Mouse (Mus musculus) liver, embryonic 13.5 days (tissue): ENCODE measurements at regions not wholly inside any gene's neighbourhood (a gene's known extent, or its start where the extent isn't known, plus 50 kb on each side); places are given as distances from the start of the nearest gene placed in this dataset.

Experiments
- ATAC-seq: fragments of 200-750 bp; cut with Nextera tagmentation; 2 replicates; pipeline ENCODE4 v1.8.0; 2017; ENCODE audit warnings: low read depth, mild to moderate bottlenecking, moderate number of reproducible peaks, moderate library complexity
- DNase-seq: peaks from one replicate; pipeline ENCODE4 v3.0.0; 2022
- H3K27ac ChIP-seq: fragments of 300-500 bp; sonication (generic); 2 replicates; pipeline ENCODE4 v1.5.1; 2015; ENCODE audit warnings: moderate library complexity, mild to moderate bottlenecking, inconsistent platforms
- H3K27me3 ChIP-seq: fragments of 300-500 bp; sonication (generic); 2 replicates; pipeline ENCODE4 v1.6.1; 2015; ENCODE audit warnings: mild to moderate bottlenecking, inconsistent platforms
- H3K36me3 ChIP-seq: fragments of 300-500 bp; sonication (generic); 2 replicates; pipeline ENCODE4 v1.6.1; 2015; ENCODE audit warnings: mild to moderate bottlenecking, inconsistent platforms
- H3K4me1 ChIP-seq: fragments of 300-500 bp; sonication (generic); replicated peaks from 2 replicates; pipeline ENCODE4 v1.6.1; 2015; ENCODE audit warnings: inconsistent platforms
- H3K4me2 ChIP-seq: fragments of 300-500 bp; sonication (generic); 2 replicates; pipeline ENCODE4 v1.6.1; 2015; ENCODE audit warnings: inconsistent platforms, mild to moderate bottlenecking, moderate library complexity
- H3K4me3 ChIP-seq: fragments of 300-500 bp; sonication (generic); replicated peaks from 2 replicates; pipeline ENCODE4 v1.5.1; 2015; ENCODE audit warnings: mild to moderate bottlenecking, inconsistent platforms
- H3K9ac ChIP-seq: fragments of 300-500 bp; sonication (generic); 2 replicates; pipeline ENCODE4 v1.6.1; 2015; ENCODE audit warnings: mild to moderate bottlenecking, inconsistent platforms
- H3K9me3 ChIP-seq: fragments of 300-500 bp; sonication (generic); replicated peaks from 2 replicates; pipeline ENCODE4 v1.6.1; 2016; ENCODE audit warnings: inconsistent platforms
- WGBS: fragments of 180-500 bp; shearing (Covaris S2); methylation state at CpG from one replicate; pipeline ENCODE4 v1.1.7; 2015; ENCODE audit not compliant: insufficient replicate concordance; 5-methylcytosine and 5-hydroxymethylcytosine counted together

- Histone ChIP-seq H3K27ac (peak overlapping the region; percentile 55; the same call in 1 of the 2 replicates), H3K27me3 (no peaks in the 10 kb centered on the region; the same call in 1 of the 2 replicates), H3K4me2 (peak overlapping the region; percentile 53), H3K36me3 (no peaks in the 10 kb centered on the region), H3K9ac (peak overlapping the region; percentile 58), H3K4me1 (peaks cover 42% of the 10 kb centered on the region), H3K9me3 (no peaks in the 10 kb centered on the region), H3K4me3 (peak overlapping the region; percentile 33; the same call in 1 of the 2 replicates)
- ATAC-seq (peak; percentile 72), DNase-seq (peak; percentile 70)
- 4% methylated on average over 6 of the region's 6 CpGs for WGBS
Observed at GRCm38 (mm10) chr6:70714239-70714638, 77.8 kb downstream of the Rpia start.

- Histone ChIP-seq H3K4me3 (no peak overlapping the region), H3K4me2 (no peak overlapping the region), H3K36me3 (no peaks in the 10 kb centered on the region), H3K27ac (0 out of 2 replicates have a peak overlapping the region, but pooled peaks have one; percentile 37), H3K4me1 (peaks cover 46% of the 10 kb centered on the region), H3K9ac (no peak overlapping the region), H3K9me3 (no peaks in the 10 kb centered on the region), H3K27me3 (no peaks in the 10 kb centered on the region)
- DNase-seq (no peak), ATAC-seq (no peak)
- 67% methylated on average over 6 of the region's 6 CpGs for WGBS
Observed at GRCm38 (mm10) chr6:70713665-70714064, 78.4 kb downstream of the Rpia start.

- H3K9ac ChIP-seq, result no peak overlapping the region
- H3K27ac ChIP-seq, result no peak overlapping the region
- no peak for ATAC-seq
- H3K9me3 ChIP-seq, result no peaks in the 10 kb centered on the region
- no peak overlapping the region for H3K4me3 ChIP-seq
- no peaks in the 10 kb centered on the region for H3K36me3 ChIP-seq
- no peaks in the 10 kb centered on the region for H3K27me3 ChIP-seq
- DNase-seq, result no peak
- no peak overlapping the region for H3K4me2 ChIP-seq
- peaks cover 46% of the 10 kb centered on the region for H3K4me1 ChIP-seq
- 28% methylated on average over 7 of the region's 7 CpGs for WGBS
Observed at GRCm38 (mm10) chr6:70713118-70713517, 78.9 kb downstream of the Rpia start.

GRCm38 (mm10) chr6:70709338-70710055, 82.5 kb downstream of the Rpia start:
- H3K9me3 ChIP-seq, result no peaks in the 10 kb centered on the region
- H3K4me1 ChIP-seq, result peaks cover 29% of the 10 kb centered on the region
- H3K4me3 ChIP-seq, result peak overlapping the region; percentile 34
- peak; percentile 93 for ATAC-seq
- peak; percentile 68 for DNase-seq
- H3K9ac ChIP-seq, result peak overlapping the region; percentile 33; the same call in 1 of the 2 replicates
- no peaks in the 10 kb centered on the region for H3K27me3 ChIP-seq
- H3K4me2 ChIP-seq, result peak overlapping the region; percentile 58
- H3K27ac ChIP-seq, result peak overlapping the region; percentile 69
- 3% methylated on average over 7 of the region's 7 CpGs for WGBS
- H3K36me3 ChIP-seq, result no peaks in the 10 kb centered on the region

- Histone ChIP-seq H3K9ac (no peak overlapping the region), H3K4me1 (no peaks in the 10 kb centered on the region), H3K27ac (no peak overlapping the region), H3K9me3 (no peaks in the 10 kb centered on the region; the same call in 1 of the 2 replicates), H3K27me3 (no peaks in the 10 kb centered on the region), H3K4me3 (no peak overlapping the region), H3K4me2 (no peak overlapping the region), H3K36me3 (no peaks in the 10 kb centered on the region)
- 89% methylated on average over 26 of the region's 26 CpGs for WGBS
- ATAC-seq (no peak), DNase-seq (no peak)
Observed at GRCm38 (mm10) chr6:70695596-70695995, 96.4 kb downstream of the Rpia start.
